Mouse (Mus musculus): ENCODE results near the gene Avpr1b.

DNA sequence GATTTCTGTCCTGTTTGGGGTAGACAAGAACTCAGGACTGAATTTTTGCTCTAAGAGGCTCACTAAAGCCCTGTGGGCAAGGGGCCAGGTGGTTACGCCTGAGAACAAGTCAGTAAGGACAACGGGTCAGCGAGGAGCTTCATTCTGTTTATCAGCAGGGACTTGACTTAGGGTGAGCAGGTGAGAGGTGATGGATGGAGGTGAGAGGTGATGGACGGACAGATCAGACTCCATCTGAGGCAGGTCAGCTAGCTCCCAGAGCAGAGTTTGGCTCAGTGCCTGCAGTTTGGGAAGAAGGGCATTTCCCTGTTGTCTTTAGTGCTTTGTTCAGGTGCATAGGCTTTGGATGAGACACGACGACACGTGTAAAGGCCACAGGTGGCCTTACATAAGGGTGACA lies 20.3 kb downstream of the Avpr1b start:
- TF ChIP-seq GABPA (IDR thresholded peaks at IDR 0.05; ENCODE audit: insufficient replicate concordance, low read depth, low read length): no peak
- no peak for TF ChIP-seq EP300 (IDR thresholded peaks at IDR 0.05; ENCODE audit: low read length)
- TF ChIP-seq SMC3 (IDR thresholded peaks at IDR 0.05; ENCODE audit: low read depth, low read length): no peak
- TF ChIP-seq POLR2A (IDR thresholded peaks at IDR 0.05; ENCODE audit: low read depth, low read length): no peak
- TF ChIP-seq MAX (IDR thresholded peaks at IDR 0.05; ENCODE audit: low read length): no peak
- no peak for TF ChIP-seq NRF1 (IDR thresholded peaks at IDR 0.05; ENCODE audit: low read depth, low read length)
- no peak for TF ChIP-seq MAZ (IDR thresholded peaks at IDR 0.05; ENCODE audit: low read depth, low read length)
- no peak for TF ChIP-seq PAX5 (IDR thresholded peaks at IDR 0.05; ENCODE audit: low read length)
- TF ChIP-seq CHD1 (IDR thresholded peaks at IDR 0.05; ENCODE audit: low read depth, low read length): no peak
- no peak for TF ChIP-seq MEF2A (IDR thresholded peaks at IDR 0.05; ENCODE audit: borderline replicate concordance, low read depth, low read length)

Data from CH12.LX (cell line).